Mouse (Mus musculus) mature B cell (primary cell): ENCODE data around the gene Fam207a.

Experiments used
- in situ Hi-C: fragments of 300-500 bp; cut with MboI; formaldehyde crosslinking; loops from 2 replicates; pipeline ENCODE4 v1.14.3; 2019

Gene Fam207a

GRCm38 (mm10) chr10:77531026-77532019 lies 15.7 kb upstream of the Fam207a start:
- in situ Hi-C loops, result no loop called here

GRCm38 (mm10) chr10:77530140-77530539 lies 14.6 kb upstream of the Fam207a start, which contains the start of gene Itgb2:
Gene Itgb2 (plus strand): TSS chr10:77530252.
- in situ Hi-C loops, result no loop called here

- in situ Hi-C loops, result no loop called here
Observed at GRCm38 (mm10) chr10:77528634-77529033, 13.0 kb upstream of the Fam207a start.

GRCm38 (mm10) chr10:77526488-77526887 lies 10.9 kb upstream of the Fam207a start:
- in situ Hi-C loops, result no loop called here

- in situ Hi-C loops, result no loop called here
Observed at GRCm38 (mm10) chr10:77523321-77523720, 7.7 kb upstream of the Fam207a start.

- in situ Hi-C loops, result no loop called here
Observed at GRCm38 (mm10) chr10:77522746-77523145, 7.2 kb upstream of the Fam207a start.

- in situ Hi-C loops, result no loop called here
Observed at GRCm38 (mm10) chr10:77522021-77522731, 6.6 kb upstream of the Fam207a start.

GRCm38 (mm10) chr10:77520497-77520896 lies 4.9 kb upstream of the Fam207a start:
- in situ Hi-C loops, result no loop called here

GRCm38 (mm10) chr10:77519191-77519590 lies 3.6 kb upstream of the Fam207a start:
- in situ Hi-C loops, result loop anchor here (5.0 to 10.0 kb wide), 3 partner anchors 63 to 234 kb away; partner anchors contain the start of genes Pttg1ip and Ube2g2

GRCm38 (mm10) chr10:77517801-77518200 lies 2.2 kb upstream of the Fam207a start:
- in situ Hi-C loops, result loop anchor here (5.0 to 10.0 kb wide), 3 partner anchors 64 to 233 kb away; partner anchors contain the start of genes Pttg1ip and Ube2g2

GRCm38 (mm10) chr10:77517066-77517620 lies 1.6 kb upstream of the Fam207a start:
- in situ Hi-C loops, result loop anchor here (5.0 to 10.0 kb wide), 3 partner anchors 65 to 232 kb away; partner anchors contain the start of genes Pttg1ip and Ube2g2

- in situ Hi-C loops, result loop anchor here (5.0 to 10.0 kb wide), 3 partner anchors 66 to 232 kb away; partner anchors contain the start of genes Pttg1ip and Ube2g2
Observed at GRCm38 (mm10) chr10:77516379-77516951, 880 bp upstream of the Fam207a start.

GRCm38 (mm10) chr10:77510225-77510982 lies 5.2 kb downstream of the Fam207a start:
- in situ Hi-C loops, result loop anchor here (10.0 kb wide), 1 partner anchor 226 kb away; no protein-coding TSS in a partner anchor

GRCm38 (mm10) chr10:77509403-77510187 lies 6.0 kb downstream of the Fam207a start:
- in situ Hi-C loops, result loop anchor here (10.0 kb wide), 1 partner anchor 225 kb away; no protein-coding TSS in a partner anchor

- in situ Hi-C loops, result no loop called here
Observed at GRCm38 (mm10) chr10:77508744-77509143, 6.8 kb downstream of the Fam207a start.

- in situ Hi-C loops, result no loop called here
Observed at GRCm38 (mm10) chr10:77507779-77508178, 7.8 kb downstream of the Fam207a start.

- in situ Hi-C loops, result no loop called here
Observed at GRCm38 (mm10) chr10:77506961-77507577, 8.5 kb downstream of the Fam207a start.

- in situ Hi-C loops, result no loop called here
Observed at GRCm38 (mm10) chr10:77506526-77506925, 9.1 kb downstream of the Fam207a start.

- in situ Hi-C loops, result no loop called here
Observed at GRCm38 (mm10) chr10:77504143-77504542, 11.4 kb downstream of the Fam207a start.
